In the genomic region with DNA sequence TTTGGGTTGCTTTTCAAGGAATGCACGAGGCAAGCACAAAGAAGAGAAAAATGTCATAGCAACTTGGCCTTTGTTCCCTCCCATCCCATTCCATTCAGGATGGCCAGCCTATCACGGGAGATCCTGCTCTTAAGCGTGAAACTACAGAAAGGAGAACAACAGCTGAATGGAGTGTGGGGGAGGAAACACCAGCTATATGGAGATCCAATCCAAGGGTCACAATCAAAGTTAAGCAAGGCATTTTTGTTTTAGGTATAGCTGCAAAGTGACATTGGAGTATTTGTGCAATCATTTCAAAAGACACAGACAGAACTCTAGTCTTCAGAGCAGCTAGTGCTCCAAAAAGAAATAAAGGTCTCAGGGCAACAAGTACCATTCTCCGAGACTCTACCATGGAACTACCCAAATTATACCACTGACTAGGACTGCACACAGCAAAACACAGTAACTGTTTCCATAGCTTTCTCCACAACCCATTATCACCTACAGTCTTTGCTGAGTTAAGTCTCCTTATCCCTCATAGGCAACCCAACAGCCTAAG, we compare ENCODE assay signal across 8 mouse cellular contexts. TPM values are rescaled to one million over a fixed set of nuclear protein-coding genes. Genes with fewer than 3 reads are reported as not detected.
A peak's percentile ranks its signal among the peaks of the same experiment; 100 is the strongest.
DNase-seq lines count a peak whose midpoint lies in the region; ATAC-seq and TF ChIP-seq lines count a peak whose summit lies in the region.

No protein-coding gene starts in this region.

- H3K4me2 ChIP-seq in lung, embryonic 15.5 days, result peak overlapping the region; percentile 75
- peak overlapping the region; percentile 66 for H3K4me2 ChIP-seq in embryonic facial prominence, embryonic 15.5 days (replicated peaks)
- peak overlapping the region; percentile 68 for H3K4me2 ChIP-seq in kidney, postnatal 0 days (ENCODE audit: low read length)
- H3K4me2 ChIP-seq in neural tube, embryonic 14.5 days (ENCODE audit: low read depth, low read length), result peak overlapping the region; percentile 59

- peaks cover 41% of the 10 kb centered on the region for H3K4me1 ChIP-seq in lung, embryonic 15.5 days
- H3K4me1 ChIP-seq in embryonic facial prominence, embryonic 15.5 days, result peaks cover 45% of the 10 kb centered on the region
- peaks cover 24% of the 10 kb centered on the region for H3K4me1 ChIP-seq in kidney, postnatal 0 days (replicated peaks; ENCODE audit: insufficient read depth, low read length)
- H3K4me1 ChIP-seq in neural tube, embryonic 14.5 days (ENCODE audit: control insufficient read depth, insufficient read depth, low read length), result peaks cover 30% of the 10 kb centered on the region

- H3K9me3 ChIP-seq in lung, embryonic 15.5 days, result no peaks in the 10 kb centered on the region
- H3K9me3 ChIP-seq in embryonic facial prominence, embryonic 15.5 days (replicated peaks), result no peaks in the 10 kb centered on the region
- no peaks in the 10 kb centered on the region for H3K9me3 ChIP-seq in kidney, postnatal 0 days (replicated peaks; ENCODE audit: low read length)
- H3K9me3 ChIP-seq in neural tube, embryonic 14.5 days (ENCODE audit: control insufficient read depth, low read length), result no peaks in the 10 kb centered on the region

- no peaks in the 10 kb centered on the region for H3K27me3 ChIP-seq in lung, embryonic 15.5 days
- H3K27me3 ChIP-seq in embryonic facial prominence, embryonic 15.5 days, result no peaks in the 10 kb centered on the region
- no peaks in the 10 kb centered on the region for H3K27me3 ChIP-seq in kidney, postnatal 0 days (ENCODE audit: insufficient read depth, low read length)
- no peaks in the 10 kb centered on the region for H3K27me3 ChIP-seq in neural tube, embryonic 14.5 days (ENCODE audit: control insufficient read depth, insufficient read depth, low read length)

- no peaks in the 10 kb centered on the region for H3K36me3 ChIP-seq in lung, embryonic 15.5 days
- H3K36me3 ChIP-seq in embryonic facial prominence, embryonic 15.5 days, result no peaks in the 10 kb centered on the region
- no peaks in the 10 kb centered on the region for H3K36me3 ChIP-seq in kidney, postnatal 0 days (ENCODE audit: insufficient read depth, low read length)
- no peaks in the 10 kb centered on the region for H3K36me3 ChIP-seq in neural tube, embryonic 14.5 days (ENCODE audit: control insufficient read depth, insufficient read depth, low read length)

- peak overlapping the region; percentile 99 for H3K4me3 ChIP-seq in lung, embryonic 15.5 days
- peak overlapping the region; percentile 100 for H3K4me3 ChIP-seq in embryonic facial prominence, embryonic 15.5 days (replicated peaks)
- H3K4me3 ChIP-seq in kidney, postnatal 0 days (replicated peaks; ENCODE audit: low read depth, low read length), result peak overlapping the region; percentile 99; the same call in 1 of the 2 replicates
- H3K4me3 ChIP-seq in neural tube, embryonic 14.5 days (ENCODE audit: low read depth, low read length), result peak overlapping the region; percentile 99

- peak overlapping the region; percentile 100; the same call in 1 of the 2 replicates for H3K9ac ChIP-seq in lung, embryonic 15.5 days
- H3K9ac ChIP-seq in embryonic facial prominence, embryonic 15.5 days, result peak overlapping the region; percentile 100; the same call in 1 of the 2 replicates
- peak overlapping the region; percentile 25; the same call in 1 of the 2 replicates for H3K9ac ChIP-seq in kidney, postnatal 0 days (ENCODE audit: low read depth, low read length)
- H3K9ac ChIP-seq in neural tube, embryonic 14.5 days (replicated peaks; ENCODE audit: low read depth, low read length), result no peak overlapping the region; the same call in 1 of the 2 replicates

- WGBS in lung, embryonic 15.5 days, result 16% methylated on average over 4 of the region's 4 CpGs
- 13% methylated on average over 4 of the region's 4 CpGs for WGBS in embryonic facial prominence, embryonic 15.5 days
- WGBS in kidney, postnatal 0 days, result 7% methylated on average over 4 of the region's 4 CpGs
- WGBS in neural tube, embryonic 14.5 days, result 6% methylated on average over 4 of the region's 4 CpGs

- TF ChIP-seq CTCF in kidney, postnatal 0 days (IDR thresholded peaks at IDR 0.05; ENCODE audit: low read depth), result no peak

- H3K27ac ChIP-seq in lung, embryonic 15.5 days, result peak overlapping the region; percentile 95; the same call in 1 of the 2 replicates
- peak overlapping the region; percentile 95 for H3K27ac ChIP-seq in embryonic facial prominence, embryonic 15.5 days (replicated peaks)
- 0 out of 2 replicates have a peak overlapping the region, but pooled peaks have one; percentile 99 for H3K27ac ChIP-seq in kidney, postnatal 0 days
- no peak overlapping the region for H3K27ac ChIP-seq in neural tube, embryonic 14.5 days (ENCODE audit: low read depth, low read length)

- no peak for ATAC-seq in lung, embryonic 15.5 days (ENCODE audit: borderline replicate concordance, extremely low read depth, low FRiP score, low TSS enrichment)
- ATAC-seq in embryonic facial prominence, embryonic 15.5 days (ENCODE audit: insufficient number of reproducible peaks, low FRiP score, low TSS enrichment, low read depth), result no peak
- no peak for ATAC-seq in kidney, postnatal 0 days (replicated peaks; ENCODE audit: low FRiP score, low read depth)
- no peak for ATAC-seq in neural tube, embryonic 14.5 days (ENCODE audit: low read depth)

- DNase-seq in lung, postnatal 25 days (ENCODE audit: low spot score), result no peak
- peak; percentile 76 for DNase-seq in kidney, postnatal 0 days (ENCODE audit: low spot score)
- DNase-seq in ovary, postnatal 36 days (ENCODE audit: low spot score), result no peak
- DNase-seq in spleen, postnatal 10 days (ENCODE audit: low spot score in 2 of 2), result no peak
- no peak for DNase-seq in left cerebral cortex, adult 18-20 months (ENCODE audit: low spot score in 2 of 2)

RNA-seq across cellular contexts. Expression of gene Ankrd11, which starts 1.9 kb away (rescaled TPM):
- polyA plus RNA-seq in lung, embryonic 15.5 days (2015; fragmentation: Nextera tagmentation; extraction: Ambion mirVana), result 56.8 and 59.6 TPM in 2 replicates
- polyA plus RNA-seq in embryonic facial prominence, embryonic 15.5 days (2015; fragmentation: Nextera tagmentation; extraction: Ambion mirVana), result 56.3 and 69.1 TPM in 2 replicates
- 44.2 and 57.9 TPM in 2 replicates for polyA plus RNA-seq in kidney, postnatal 0 days (2015; fragmentation: Nextera tagmentation; extraction: Ambion mirVana)
- polyA plus RNA-seq in neural tube, embryonic 14.5 days (2014; fragmentation: Nextera tagmentation; extraction: Ambion mirVana), result 43.8 and 46.5 TPM in 2 replicates
- 100 to 1,000 TPM; 154 to 164 TPM for total RNA-seq in left cerebral cortex, adult 18-20 months (2021)

RNA-seq across cellular contexts. Expression of gene Spg7, which starts 22.6 kb away (rescaled TPM):
- polyA plus RNA-seq in lung, embryonic 15.5 days (2015; fragmentation: Nextera tagmentation; extraction: Ambion mirVana), result 45.2 and 46.4 TPM in 2 replicates
- polyA plus RNA-seq in embryonic facial prominence, embryonic 15.5 days (2015; fragmentation: Nextera tagmentation; extraction: Ambion mirVana), result 40.8 and 41.5 TPM in 2 replicates
- polyA plus RNA-seq in kidney, postnatal 0 days (2015; fragmentation: Nextera tagmentation; extraction: Ambion mirVana), result 49.6 and 54.0 TPM in 2 replicates
- 43.4 and 49.1 TPM in 2 replicates for polyA plus RNA-seq in neural tube, embryonic 14.5 days (2014; fragmentation: Nextera tagmentation; extraction: Ambion mirVana)
- total RNA-seq in left cerebral cortex, adult 18-20 months (2021), result 10 to 100 TPM; 56.2 to 66.7 TPM
